Mouse (Mus musculus): ENCODE measurements around the gene Cd2. TPM values are rescaled to one million over a fixed set of nuclear protein-coding genes. Genes with fewer than 3 reads are reported as not detected.

The Cd2 gene
- total RNA-seq, 1 experiment, result 0.62 TPM

DNA sequence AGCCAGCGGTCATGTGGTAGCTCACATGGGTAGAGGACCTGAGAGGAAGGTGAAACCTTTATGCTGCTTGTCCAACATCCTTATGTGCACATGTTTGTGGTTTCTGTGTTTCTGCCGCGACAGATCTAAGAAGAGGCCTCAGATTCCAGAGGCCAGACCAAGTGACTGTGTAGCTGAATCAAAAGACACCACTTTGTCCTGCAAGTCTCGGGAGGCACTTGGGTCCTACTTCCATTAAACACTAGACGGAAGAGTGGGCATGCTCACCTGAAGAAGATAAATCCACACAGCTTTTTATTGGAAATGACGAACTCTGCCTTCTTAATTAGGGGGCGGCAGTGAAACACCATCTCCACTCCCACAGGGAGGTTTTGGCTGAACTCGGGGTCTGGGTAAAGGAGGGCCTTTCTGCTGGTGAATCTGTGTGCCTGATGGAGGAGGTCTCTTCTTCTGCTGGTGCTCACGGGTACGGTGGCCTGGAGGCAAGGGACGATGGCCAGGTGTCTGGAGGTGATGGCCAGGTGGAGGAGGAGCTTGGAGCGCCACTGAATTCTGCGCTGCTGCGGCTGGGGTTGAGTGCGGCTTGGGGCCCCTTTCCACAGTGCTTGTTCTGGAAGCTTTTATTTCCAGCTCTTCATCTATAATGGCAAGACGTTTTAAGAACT, 12.0 kb downstream of the Cd2 start:
- H3K9ac ChIP-seq (ENCODE audit: insufficient read depth, low read depth, low read length, poor library complexity, severe bottlenecking), result no peak overlapping the region
- DNase-seq (ENCODE audit: low read depth, low spot score), result no peak
- TF ChIP-seq HCFC1 (IDR thresholded peaks at IDR 0.05; ENCODE audit: borderline replicate concordance, insufficient read depth, low read length), result no peak
- TF ChIP-seq CHD2 (IDR thresholded peaks at IDR 0.05; ENCODE audit: low read depth, low read length), result no peak
- no peak for TF ChIP-seq ZNF384 (IDR thresholded peaks at IDR 0.05; ENCODE audit: low read depth, low read length)
- TF ChIP-seq ZC3H11A (IDR thresholded peaks at IDR 0.05; ENCODE audit: borderline replicate concordance, low read depth, low read length), result no peak
- no peak for TF ChIP-seq MAFK (IDR thresholded peaks at IDR 0.05; ENCODE audit: insufficient read depth, low read depth, low read length)
- H3K4me3 ChIP-seq (ENCODE audit: insufficient read depth in 1 of 2, low read depth in 1 of 2, low read length in 2 of 2, poor library complexity in 1 of 2, severe bottlenecking in 1 of 2), result no peak overlapping the region
- no peaks in the 10 kb centered on the region for H3K36me3 ChIP-seq (ENCODE audit: control insufficient read depth, insufficient read depth, low read length, poor library complexity, severe bottlenecking)
- H3K27ac ChIP-seq (ENCODE audit: insufficient read depth, low read depth, low read length, poor library complexity, severe bottlenecking), result no peak overlapping the region
- H3K4me1 ChIP-seq (ENCODE audit: control insufficient read depth in 2 of 2, insufficient read depth in 2 of 2, low read length in 2 of 2, poor library complexity in 1 of 2), result peaks cover 0 to 11% of the 10 kb centered on the region in 2 experiments; a peak in 2 of 4 replicates
- H3K9me3 ChIP-seq (ENCODE audit: control insufficient read depth, insufficient read depth, low read depth, low read length), result no peaks in the 10 kb centered on the region
- in situ Hi-C loops (cut with MboI; ENCODE audit: low sequenced_read_pairs in 2 of 2, unreplicated experiment in 2 of 2), result no loop called here

DNA sequence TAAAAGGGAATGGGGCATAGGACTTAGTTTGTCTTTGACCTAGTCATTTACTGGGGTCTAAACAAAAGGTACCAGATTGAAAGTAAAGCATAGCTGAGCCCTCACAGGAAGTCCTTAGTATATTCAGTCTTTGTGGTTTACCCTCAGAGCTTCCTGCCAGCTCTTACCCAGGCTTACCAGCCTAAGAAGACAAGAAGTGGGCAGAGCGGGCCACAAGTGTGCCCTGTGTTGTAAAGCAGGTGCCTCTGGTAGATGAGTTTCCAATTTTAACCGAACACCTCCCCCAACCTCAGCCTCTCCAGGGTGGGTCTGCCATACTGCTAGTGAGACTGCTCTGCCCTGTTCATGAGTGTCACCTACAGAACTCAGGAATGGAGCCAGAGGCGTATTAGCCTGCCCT, 12.9 kb downstream of the Cd2 start:
- Histone ChIP-seq H3K9ac (ENCODE audit: insufficient read depth, low read depth, low read length, poor library complexity, severe bottlenecking) (no peak overlapping the region), H3K27ac (ENCODE audit: insufficient read depth, low read depth, low read length, poor library complexity, severe bottlenecking) (no peak overlapping the region), H3K4me1 (ENCODE audit: control insufficient read depth in 2 of 2, insufficient read depth in 2 of 2, low read length in 2 of 2, poor library complexity in 1 of 2) (peaks cover 0 to 4% of the 10 kb centered on the region in 2 experiments; a peak in 1 of 4 replicates), H3K36me3 (ENCODE audit: control insufficient read depth, insufficient read depth, low read length, poor library complexity, severe bottlenecking) (no peaks in the 10 kb centered on the region), H3K9me3 (ENCODE audit: control insufficient read depth, insufficient read depth, low read depth, low read length) (no peaks in the 10 kb centered on the region), H3K4me3 (ENCODE audit: insufficient read depth in 1 of 2, low read depth in 1 of 2, low read length in 2 of 2, poor library complexity in 1 of 2, severe bottlenecking in 1 of 2) (no peak overlapping the region)
- in situ Hi-C loops (cut with MboI; ENCODE audit: low sequenced_read_pairs in 2 of 2, unreplicated experiment in 2 of 2), result no loop called here
- no peak for DNase-seq (ENCODE audit: low read depth, low spot score)
- no peak for TF ChIP-seq ZC3H11A (IDR thresholded peaks at IDR 0.05; ENCODE audit: borderline replicate concordance, low read depth, low read length)
- no peak for TF ChIP-seq CHD2 (IDR thresholded peaks at IDR 0.05; ENCODE audit: low read depth, low read length)
- TF ChIP-seq MAFK (IDR thresholded peaks at IDR 0.05; ENCODE audit: insufficient read depth, low read depth, low read length), result no peak
- no peak for TF ChIP-seq HCFC1 (IDR thresholded peaks at IDR 0.05; ENCODE audit: borderline replicate concordance, insufficient read depth, low read length)

GRCm38 (mm10) chr3:101274041-101274770, 13.5 kb downstream of the Cd2 start:
- H3K4me1 ChIP-seq (ENCODE audit: control insufficient read depth in 2 of 2, insufficient read depth in 2 of 2, low read length in 2 of 2, poor library complexity in 1 of 2), result no peaks in the 10 kb centered on the region
- H3K9me3 ChIP-seq (ENCODE audit: control insufficient read depth, insufficient read depth, low read depth, low read length), result no peaks in the 10 kb centered on the region
- no peak overlapping the region for H3K4me3 ChIP-seq (ENCODE audit: insufficient read depth in 1 of 2, low read depth in 1 of 2, low read length in 2 of 2, poor library complexity in 1 of 2, severe bottlenecking in 1 of 2)
- no peak overlapping the region for H3K9ac ChIP-seq (ENCODE audit: insufficient read depth, low read depth, low read length, poor library complexity, severe bottlenecking)
- TF ChIP-seq MAFK (IDR thresholded peaks at IDR 0.05; ENCODE audit: insufficient read depth, low read depth, low read length), result no peak
- no peak for TF ChIP-seq ZNF384 (IDR thresholded peaks at IDR 0.05; ENCODE audit: low read depth, low read length)
- TF ChIP-seq HCFC1 (IDR thresholded peaks at IDR 0.05; ENCODE audit: borderline replicate concordance, insufficient read depth, low read length), result no peak
- TF ChIP-seq CHD2 (IDR thresholded peaks at IDR 0.05; ENCODE audit: low read depth, low read length), result no peak
- no peak for TF ChIP-seq ZC3H11A (IDR thresholded peaks at IDR 0.05; ENCODE audit: borderline replicate concordance, low read depth, low read length)
- in situ Hi-C loops (cut with MboI; ENCODE audit: low sequenced_read_pairs in 2 of 2, unreplicated experiment in 2 of 2), result no loop called here
- no peak for DNase-seq (ENCODE audit: low read depth, low spot score)
- H3K27ac ChIP-seq (ENCODE audit: insufficient read depth, low read depth, low read length, poor library complexity, severe bottlenecking), result no peak overlapping the region
- no peaks in the 10 kb centered on the region for H3K36me3 ChIP-seq (ENCODE audit: control insufficient read depth, insufficient read depth, low read length, poor library complexity, severe bottlenecking)

DNA sequence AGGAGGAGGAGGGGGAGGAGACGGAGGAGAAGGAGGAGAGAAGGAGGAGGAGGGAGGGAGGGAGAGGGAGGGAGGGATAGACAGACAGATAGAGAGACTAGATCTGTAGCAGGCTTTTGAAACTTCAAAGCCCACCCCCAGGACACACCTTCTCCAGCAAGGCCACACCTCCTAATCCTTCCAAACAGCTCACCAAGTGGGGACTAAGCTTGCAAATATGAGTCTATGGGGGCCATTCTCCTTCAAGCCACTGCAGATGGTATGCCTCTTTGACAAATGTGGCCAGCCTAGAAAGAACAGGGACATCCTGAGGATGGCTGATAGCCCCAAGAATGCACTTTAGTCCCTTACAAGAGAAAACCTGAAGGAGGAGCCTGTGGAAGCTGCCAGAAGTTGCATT, 15.6 kb downstream of the Cd2 start:
- Histone ChIP-seq H3K9me3 (ENCODE audit: control insufficient read depth, insufficient read depth, low read depth, low read length) (no peaks in the 10 kb centered on the region), H3K27ac (ENCODE audit: insufficient read depth, low read depth, low read length, poor library complexity, severe bottlenecking) (no peak overlapping the region), H3K36me3 (ENCODE audit: control insufficient read depth, insufficient read depth, low read length, poor library complexity, severe bottlenecking) (no peaks in the 10 kb centered on the region), H3K9ac (ENCODE audit: insufficient read depth, low read depth, low read length, poor library complexity, severe bottlenecking) (no peak overlapping the region), H3K4me1 (ENCODE audit: control insufficient read depth in 2 of 2, insufficient read depth in 2 of 2, low read length in 2 of 2, poor library complexity in 1 of 2) (no peaks in the 10 kb centered on the region), H3K4me3 (ENCODE audit: insufficient read depth in 1 of 2, low read depth in 1 of 2, low read length in 2 of 2, poor library complexity in 1 of 2, severe bottlenecking in 1 of 2) (no peak overlapping the region)
- TF ChIP-seq ZNF384 (IDR thresholded peaks at IDR 0.05; ENCODE audit: low read depth, low read length), result no peak
- TF ChIP-seq HCFC1 (IDR thresholded peaks at IDR 0.05; ENCODE audit: borderline replicate concordance, insufficient read depth, low read length), result no peak
- TF ChIP-seq ZC3H11A (IDR thresholded peaks at IDR 0.05; ENCODE audit: borderline replicate concordance, low read depth, low read length), result no peak
- no peak for TF ChIP-seq MAFK (IDR thresholded peaks at IDR 0.05; ENCODE audit: insufficient read depth, low read depth, low read length)
- DNase-seq (ENCODE audit: low read depth, low spot score), result no peak
- in situ Hi-C loops (cut with MboI; ENCODE audit: low sequenced_read_pairs in 2 of 2, unreplicated experiment in 2 of 2), result no loop called here

All from ES-E14 (cell line).